ENCODE assay signal across 8 mouse cellular contexts in genomic region chr16:29657650-29658548, GRCm38 (mm10).
DNase-seq lines count a peak whose midpoint lies in the region; ATAC-seq and TF ChIP-seq lines count a peak whose summit lies in the region.

No protein-coding gene starts in this region.

- H3K27ac ChIP-seq in lung, embryonic 14.5 days (ENCODE audit: low read depth), result no peak overlapping the region
- H3K27ac ChIP-seq in embryonic facial prominence, embryonic 11.5 days (replicated peaks; ENCODE audit: low read depth, low read length), result no peak overlapping the region
- peak overlapping the region; percentile 73 for H3K27ac ChIP-seq in hindbrain, postnatal 0 days
- H3K27ac ChIP-seq in liver, embryonic 15.5 days (replicated peaks), result no peak overlapping the region
- no peak overlapping the region for H3K27ac ChIP-seq in cerebellum, adult 2 months (ENCODE audit: insufficient read depth, low read length)

- 20% methylated on average over 18 of the region's 18 CpGs for WGBS in lung, embryonic 14.5 days
- 11% methylated on average over 18 of the region's 18 CpGs for WGBS in embryonic facial prominence, embryonic 11.5 days
- WGBS in hindbrain, postnatal 0 days, result 6% methylated on average over 18 of the region's 18 CpGs
- WGBS in liver, embryonic 15.5 days (ENCODE audit: insufficient replicate concordance), result 25% methylated on average over 18 of the region's 18 CpGs
- 29% methylated on average over 18 of the region's 18 CpGs for WGBS in cerebellum, adult 2 months

- H3K9me3 ChIP-seq in lung, embryonic 14.5 days (ENCODE audit: low read depth, low read length), result no peaks in the 10 kb centered on the region
- H3K9me3 ChIP-seq in embryonic facial prominence, embryonic 11.5 days (replicated peaks; ENCODE audit: control insufficient read depth, low read length), result no peaks in the 10 kb centered on the region
- H3K9me3 ChIP-seq in hindbrain, postnatal 0 days (ENCODE audit: low read length), result no peaks in the 10 kb centered on the region
- H3K9me3 ChIP-seq in liver, embryonic 15.5 days (replicated peaks), result no peaks in the 10 kb centered on the region

- H3K4me2 ChIP-seq in lung, embryonic 14.5 days, result peak overlapping the region; percentile 46
- peak overlapping the region; percentile 42 for H3K4me2 ChIP-seq in embryonic facial prominence, embryonic 11.5 days (ENCODE audit: low read depth, low read length)
- peak overlapping the region; percentile 48 for H3K4me2 ChIP-seq in hindbrain, postnatal 0 days (ENCODE audit: low read depth, low read length)
- H3K4me2 ChIP-seq in liver, embryonic 15.5 days, result peak overlapping the region; percentile 37

- H3K4me3 ChIP-seq in lung, embryonic 14.5 days (ENCODE audit: low read depth, low read length), result peak overlapping the region; percentile 10; the same call in 1 of the 2 replicates
- no peak overlapping the region for H3K4me3 ChIP-seq in embryonic facial prominence, embryonic 11.5 days (ENCODE audit: low read depth, low read length)
- H3K4me3 ChIP-seq in hindbrain, postnatal 0 days (ENCODE audit: low read length), result no peak overlapping the region; the same call in 1 of the 2 replicates
- no peak overlapping the region for H3K4me3 ChIP-seq in liver, embryonic 15.5 days (replicated peaks)
- no peak overlapping the region for H3K4me3 ChIP-seq in cerebellum, adult 2 months (replicated peaks; ENCODE audit: insufficient read depth, low read depth, low read length)

- 0 out of 2 replicates have a peak, but pooled peaks have one; percentile 35 for ATAC-seq in lung, embryonic 14.5 days (ENCODE audit: insufficient read depth)
- peak; percentile 83 for ATAC-seq in embryonic facial prominence, embryonic 11.5 days (replicated peaks; ENCODE audit: insufficient number of reproducible peaks, low FRiP score, low TSS enrichment, low read depth)
- peak; percentile 85 for ATAC-seq in hindbrain, postnatal 0 days
- no peak for ATAC-seq in liver, embryonic 15.5 days (ENCODE audit: insufficient read depth)

- 0 out of 2 replicates have a peak, but pooled peaks cover 11% of the 10 kb centered on the region for H3K4me1 ChIP-seq in lung, embryonic 14.5 days (ENCODE audit: insufficient read depth)
- no peaks in the 10 kb centered on the region for H3K4me1 ChIP-seq in embryonic facial prominence, embryonic 11.5 days (ENCODE audit: control insufficient read depth, insufficient read depth, low read length)
- H3K4me1 ChIP-seq in hindbrain, postnatal 0 days (ENCODE audit: insufficient read depth, low read length), result peaks cover 14% of the 10 kb centered on the region
- H3K4me1 ChIP-seq in liver, embryonic 15.5 days (replicated peaks), result peaks cover 14% of the 10 kb centered on the region; the same call in 1 of the 2 replicates
- H3K4me1 ChIP-seq in cerebellum, adult 2 months (ENCODE audit: control insufficient read depth, insufficient read depth, low read length), result peaks cover 3% of the 10 kb centered on the region; the same call in 1 of the 2 replicates

- no peak overlapping the region for H3K9ac ChIP-seq in lung, embryonic 14.5 days
- 0 out of 2 replicates have a peak overlapping the region, but pooled peaks have one; percentile 18 for H3K9ac ChIP-seq in embryonic facial prominence, embryonic 11.5 days (replicated peaks; ENCODE audit: low read length)
- H3K9ac ChIP-seq in hindbrain, postnatal 0 days (replicated peaks; ENCODE audit: low read length), result no peak overlapping the region
- no peak overlapping the region for H3K9ac ChIP-seq in liver, embryonic 15.5 days

- no peak for TF ChIP-seq POLR2A in cerebellum, adult 2 months (IDR thresholded peaks at IDR 0.05; ENCODE audit: borderline replicate concordance, insufficient read depth, low read length)

- TF ChIP-seq CTCF in lung, embryonic 14.5 days (IDR thresholded peaks at IDR 0.05; ENCODE audit: low read depth), result peak; percentile 38
- peak; percentile 52 for TF ChIP-seq CTCF in hindbrain, postnatal 0 days (IDR thresholded peaks at IDR 0.05; ENCODE audit: low read depth)
- TF ChIP-seq CTCF in cerebellum, adult 2 months (IDR thresholded peaks at IDR 0.05; ENCODE audit: borderline replicate concordance, insufficient read depth, low read depth, low read length), result no peak

- H3K36me3 ChIP-seq in lung, embryonic 14.5 days (ENCODE audit: insufficient read depth), result no peaks in the 10 kb centered on the region
- H3K36me3 ChIP-seq in embryonic facial prominence, embryonic 11.5 days (replicated peaks; ENCODE audit: control insufficient read depth, insufficient read depth, low read depth, low read length), result no peaks in the 10 kb centered on the region
- H3K36me3 ChIP-seq in hindbrain, postnatal 0 days (ENCODE audit: insufficient read depth, low read length), result no peaks in the 10 kb centered on the region
- H3K36me3 ChIP-seq in liver, embryonic 15.5 days (replicated peaks), result no peaks in the 10 kb centered on the region

- peak; percentile 48 for DNase-seq in lung, embryonic 14.5 days
- no peak for DNase-seq in lung, postnatal 36 days
- DNase-seq in embryonic facial prominence, embryonic 11.5 days (ENCODE audit: low spot score), result peak; percentile 66
- peak; percentile 65 for DNase-seq in hindbrain, postnatal 0 days (ENCODE audit: low spot score)
- peak; percentile 23 for DNase-seq in right cerebral cortex, adult 18-20 months
- DNase-seq in spleen, adult 12 weeks (ENCODE audit: low spot score), result no peak
- no peak for DNase-seq in cerebellum, adult 2 months

- H3K27me3 ChIP-seq in lung, embryonic 14.5 days (ENCODE audit: insufficient read depth, low read length), result no peaks in the 10 kb centered on the region
- no peaks in the 10 kb centered on the region; the same call in 1 of the 2 replicates for H3K27me3 ChIP-seq in embryonic facial prominence, embryonic 11.5 days (ENCODE audit: control insufficient read depth, insufficient read depth, low read length)
- H3K27me3 ChIP-seq in hindbrain, postnatal 0 days (ENCODE audit: insufficient read depth, low read length), result 0 out of 2 replicates have a peak, but pooled peaks cover 4% of the 10 kb centered on the region
- H3K27me3 ChIP-seq in liver, embryonic 15.5 days, result no peaks in the 10 kb centered on the region
- H3K27me3 ChIP-seq in cerebellum, adult 2 months (ENCODE audit: control insufficient read depth, insufficient read depth, low read length), result no peaks in the 10 kb centered on the region

Comparison
In these comparisons a context has a peak if more than half of its experiments do, and no peak if none do; other contexts are left out.
1. DNase-seq: peak in lung, embryonic 14.5 days (single experiment), embryonic facial prominence, embryonic 11.5 days (single experiment), hindbrain, postnatal 0 days (single experiment) and right cerebral cortex, adult 18-20 months (single experiment); none in lung, postnatal 36 days (single experiment), spleen, adult 12 weeks (single experiment) and cerebellum, adult 2 months (0 of 2).
2. Peak in every context shown above with its lines, with median percentiles within 50 percentile points of each other: H3K4me2 ChIP-seq.